Mouse (Mus musculus) lung, adult 2 months (tissue): ENCODE measurements around the gene Rpgr.

Source experiments
- CTCF ChIP-seq: fragments of 200-500 bp; IDR thresholded peaks from 2 replicates; pipeline ENCODE4 v1.5.1; 2011; ENCODE audit warnings: mild to moderate bottlenecking, low read length, control low read depth; ENCODE audit not compliant: insufficient read depth
- POLR2A ChIP-seq: fragments of 200-500 bp; IDR thresholded peaks from 2 replicates; pipeline ENCODE4 v1.6.1; 2011; ENCODE audit warnings: low read depth, mild to moderate bottlenecking, control low read depth, low read length, borderline replicate concordance; ENCODE audit errors: extremely low read depth

DNA sequence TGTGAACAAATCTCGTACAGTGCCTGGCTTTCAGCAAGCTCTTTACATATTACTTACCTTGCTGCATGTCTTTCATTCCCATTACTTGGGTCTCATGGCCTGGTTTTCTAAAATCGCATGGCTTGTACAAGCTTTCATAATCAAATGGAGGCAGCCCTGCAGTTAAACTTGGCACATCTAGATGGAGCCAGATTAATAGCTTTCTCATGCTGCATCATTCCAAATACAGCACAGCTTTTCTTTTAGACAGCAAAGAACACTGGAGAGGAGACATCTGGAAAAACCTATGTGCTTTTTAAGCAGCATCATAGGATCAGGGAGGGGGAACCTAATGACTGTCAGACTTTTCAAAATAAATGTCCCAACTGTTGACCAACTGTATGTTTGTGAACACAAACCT, 16.3 kb upstream of the Rpgr start:
- TF ChIP-seq POLR2A, result no peak
- no peak for TF ChIP-seq CTCF
